Mouse (Mus musculus) E14TG2a.4 (cell line): Measurements from ENCODE around the gene Sppl2a.

Source experiments
- CTCF ChIP-seq: conservative IDR thresholded peaks from 2 replicates; pipeline ENCODE4 v1.5.1; 2014; ENCODE audit warnings: low read length
- POU5F1 ChIP-seq: IDR thresholded peaks from 2 replicates; pipeline ENCODE4 v1.6.1; 2014; ENCODE audit warnings: low read length, borderline replicate concordance

DNA sequence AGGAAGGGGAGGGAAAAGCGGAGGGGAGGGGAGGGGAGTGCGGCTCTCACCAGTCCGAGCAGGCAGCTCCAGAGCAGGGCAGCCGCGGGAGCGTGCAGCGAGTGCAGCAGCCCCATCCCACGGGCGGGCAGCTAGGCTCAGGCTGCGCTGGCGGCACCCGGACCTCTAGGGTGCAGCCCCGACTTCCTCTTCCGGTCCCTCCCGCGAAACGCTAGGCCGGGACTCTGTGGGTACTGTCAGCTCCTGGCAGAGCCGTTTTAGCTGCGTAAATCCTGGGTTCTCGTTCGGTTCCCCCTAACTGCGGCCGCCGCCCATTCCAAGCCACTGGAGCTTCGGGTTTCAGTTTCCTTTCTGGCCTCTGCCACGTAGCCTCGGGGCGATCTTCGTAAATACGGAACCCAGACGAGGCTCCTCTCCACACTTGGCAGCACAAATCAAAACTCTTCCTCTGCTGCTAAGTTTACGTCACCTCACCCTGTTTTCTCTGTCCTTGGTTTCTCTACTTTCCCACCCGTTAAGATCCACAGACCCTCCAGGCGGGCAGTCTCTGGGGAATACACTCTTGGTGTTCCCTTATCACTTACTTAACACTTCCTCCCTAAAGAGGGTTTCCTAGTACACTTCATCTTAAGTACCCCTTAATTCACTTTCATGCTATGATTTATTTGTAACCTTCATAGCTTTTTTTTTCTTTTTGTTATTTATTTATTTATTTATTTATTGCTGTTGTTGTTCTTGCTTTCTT is at the start of gene Sppl2a:
- TF ChIP-seq CTCF = no peak
- no peak for TF ChIP-seq POU5F1
